Mouse (Mus musculus): ENCODE measurements around the gene Itpr1.
A peak's percentile ranks its signal among the peaks of the same experiment; 100 is the strongest.

The Itpr1 gene

DNA sequence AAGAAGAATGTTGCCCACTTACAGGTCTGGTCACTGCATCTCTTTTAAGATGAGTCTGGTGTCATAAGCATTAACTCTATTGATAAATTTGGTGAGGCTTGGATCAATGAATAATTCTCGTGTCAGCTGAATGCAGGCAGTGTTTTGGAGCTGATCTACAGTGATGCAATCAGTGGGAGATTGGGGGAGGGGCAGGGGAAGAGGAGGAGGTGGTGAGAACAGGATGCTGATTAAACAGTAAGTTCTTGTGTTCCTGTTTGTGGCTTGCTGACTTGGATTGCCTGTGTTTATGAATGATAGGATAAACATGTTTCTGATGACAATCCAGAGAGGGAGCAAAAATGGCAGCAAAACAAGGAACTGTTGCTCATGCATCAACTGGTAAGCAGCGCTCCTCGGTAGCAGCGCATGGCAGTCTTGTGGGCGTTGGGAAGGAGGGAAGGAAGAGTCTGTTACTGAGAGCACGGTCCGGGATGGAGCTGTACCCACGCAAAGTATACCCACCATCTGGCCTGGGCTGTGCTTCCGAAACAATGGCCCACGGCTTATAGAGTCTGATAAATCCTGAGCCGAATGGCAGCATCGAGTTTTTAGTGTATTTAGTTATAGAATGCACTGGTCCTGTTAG, 64.1 kb downstream of the Itpr1 start:
- no peak for DNase-seq (ENCODE audit: low spot score in 2 of 2)

DNA sequence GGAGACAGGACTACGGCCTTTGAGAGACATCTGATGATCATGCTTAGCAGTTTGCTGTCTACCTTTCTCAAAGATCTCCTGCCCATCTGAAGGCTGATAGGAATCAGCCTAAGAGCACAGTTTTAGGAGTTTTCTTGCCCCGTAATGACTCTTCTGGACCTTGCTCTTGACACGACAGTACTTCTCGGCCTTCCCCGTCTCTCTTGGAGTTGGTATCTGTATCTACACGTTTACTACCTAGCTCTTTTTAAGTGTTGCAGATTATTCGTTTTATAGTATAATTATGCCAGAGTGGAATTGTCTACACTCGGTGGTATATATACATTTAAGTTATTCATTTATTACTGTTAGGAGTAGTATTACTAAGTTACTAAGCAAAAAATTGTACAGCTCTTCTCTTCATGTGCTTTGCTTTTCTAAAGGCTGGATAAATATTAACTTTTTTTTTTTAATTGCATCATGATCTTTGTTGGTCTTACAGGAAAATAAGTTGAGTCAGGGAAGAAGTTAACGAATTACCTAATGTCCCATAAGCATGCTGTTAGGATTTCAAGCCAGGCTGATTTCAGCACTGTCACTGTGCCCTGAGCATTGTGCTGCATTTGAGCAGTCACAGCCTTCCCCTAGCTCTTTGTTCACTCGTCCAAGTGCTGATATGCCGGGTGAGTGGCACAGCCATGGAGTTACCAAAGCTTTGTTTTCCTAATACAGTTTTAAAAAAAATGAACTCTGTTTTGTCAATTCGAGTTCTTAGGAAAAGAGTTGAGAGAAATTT, 64.9 kb downstream of the Itpr1 start:
- no peak for DNase-seq (ENCODE audit: low spot score in 2 of 2)

DNA sequence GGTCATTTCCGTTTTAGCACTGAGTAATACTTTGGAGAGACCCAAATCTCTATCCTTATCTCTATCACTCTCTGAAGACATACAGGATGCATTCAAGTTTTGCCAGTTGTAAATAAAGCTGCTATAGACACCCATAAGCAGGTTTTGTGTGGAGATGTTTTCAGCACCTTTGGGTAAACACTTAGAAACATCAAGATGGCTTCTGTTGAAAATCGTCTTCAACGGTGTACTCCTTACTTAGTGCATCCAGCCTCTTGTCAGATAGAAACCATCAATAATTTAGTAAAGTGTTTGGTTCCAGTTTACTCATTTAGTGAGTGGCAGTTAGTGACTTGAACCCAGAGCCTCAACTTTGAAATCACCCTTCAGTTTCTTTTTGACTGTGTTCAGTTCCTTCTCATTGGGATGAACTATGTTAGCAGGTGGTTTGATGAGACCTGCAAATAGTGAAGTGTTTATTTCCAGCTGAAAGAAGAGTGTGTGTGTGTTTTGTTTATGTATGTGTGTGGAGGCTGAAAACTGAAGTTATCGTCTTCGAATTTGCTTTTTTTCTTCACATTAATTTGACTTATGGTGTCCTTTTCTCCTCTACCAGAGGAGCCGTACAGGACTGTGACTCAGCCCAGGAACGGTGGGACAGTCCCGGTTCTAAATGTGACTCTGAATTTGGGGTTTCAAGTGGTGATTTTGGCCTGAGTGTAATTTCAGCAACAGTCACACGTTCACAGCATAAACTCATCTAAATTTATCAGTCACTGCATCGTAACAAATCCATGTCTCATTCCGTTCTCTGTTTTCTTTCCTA, 66.1 kb downstream of the Itpr1 start:
- DNase-seq (ENCODE audit: low spot score in 2 of 2): no peak

DNA sequence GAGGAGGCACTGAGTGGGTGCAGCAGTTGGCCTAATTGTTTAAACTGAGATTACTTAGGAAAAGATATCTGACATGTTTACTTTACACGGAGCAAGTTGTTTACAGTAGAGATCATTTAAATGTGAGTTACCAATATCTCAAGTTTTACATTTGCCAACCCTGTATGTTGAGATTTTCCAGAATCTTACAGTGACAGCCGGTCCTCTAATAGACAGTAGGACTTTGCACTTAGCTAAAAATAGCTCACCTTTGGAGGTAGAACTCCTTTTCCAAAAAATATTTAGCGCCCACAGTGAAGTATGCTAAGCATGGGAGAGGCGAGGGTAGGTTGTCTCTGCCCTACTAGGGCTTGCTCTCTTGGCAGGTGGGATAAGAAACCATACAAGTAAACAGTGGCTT, 69.2 kb downstream of the Itpr1 start:
- no peak for DNase-seq (ENCODE audit: low spot score in 2 of 2)

DNA sequence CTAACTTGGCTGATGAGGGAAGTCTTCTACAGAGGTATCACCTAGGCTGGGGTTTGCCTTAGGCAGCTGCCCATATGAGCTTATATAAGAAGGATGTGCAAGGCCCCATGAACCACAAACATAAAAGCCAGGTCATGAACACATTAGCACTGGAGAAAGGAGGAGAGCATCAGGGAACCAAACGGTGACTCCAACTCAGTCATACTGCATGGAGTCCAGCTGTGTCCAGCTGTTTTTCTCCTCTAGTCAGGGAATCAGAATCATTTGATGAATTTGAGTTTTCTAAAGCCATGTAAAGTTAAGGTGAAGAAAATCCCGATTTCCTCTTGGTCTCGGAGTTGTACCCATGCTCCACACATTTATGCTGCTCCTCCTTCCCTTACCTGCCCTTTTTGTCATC, 69.7 kb downstream of the Itpr1 start:
- DNase-seq (ENCODE audit: low spot score in 2 of 2): no peak

DNA sequence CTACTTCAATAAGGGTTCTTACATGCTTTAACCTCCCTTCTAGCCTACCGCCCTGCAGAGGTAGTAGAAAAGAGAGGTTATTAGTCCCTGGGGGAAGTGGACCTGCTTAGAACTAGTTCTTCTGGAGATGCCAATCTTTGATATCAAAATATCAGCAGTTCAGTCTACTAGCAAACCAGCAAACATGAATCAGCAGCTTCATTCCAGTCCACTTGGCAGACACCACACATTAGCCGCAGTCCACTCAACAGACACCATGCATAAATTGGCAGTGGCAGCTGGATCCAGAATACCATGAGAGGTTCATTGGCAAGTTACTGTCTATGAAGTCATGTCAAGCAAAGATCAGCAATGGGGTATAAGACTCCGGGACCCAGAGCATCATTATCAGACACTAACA, 71.8 kb downstream of the Itpr1 start:
- DNase-seq (ENCODE audit: low spot score in 2 of 2): no peak

DNA sequence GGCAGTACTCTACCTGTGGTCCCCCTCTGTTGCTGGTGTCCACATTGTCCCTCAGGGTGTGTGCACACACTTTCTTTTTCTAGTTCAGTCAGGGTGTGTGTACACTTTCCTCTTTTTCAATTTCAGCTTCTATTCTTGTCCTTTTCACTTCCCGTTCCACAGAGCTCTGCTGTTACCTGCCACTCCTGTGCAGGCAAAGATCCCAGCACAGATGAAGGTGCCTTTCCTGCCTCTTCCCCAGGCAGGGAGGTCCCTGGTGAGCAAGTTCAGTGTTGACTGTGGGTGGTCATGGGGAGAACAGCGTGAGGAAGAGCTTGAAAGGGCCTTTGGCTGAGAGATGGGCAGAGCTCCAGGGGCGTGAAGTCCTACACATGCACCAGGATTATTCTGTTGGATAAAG, 76.1 kb downstream of the Itpr1 start:
- DNase-seq (ENCODE audit: low spot score in 2 of 2): no peak

DNA sequence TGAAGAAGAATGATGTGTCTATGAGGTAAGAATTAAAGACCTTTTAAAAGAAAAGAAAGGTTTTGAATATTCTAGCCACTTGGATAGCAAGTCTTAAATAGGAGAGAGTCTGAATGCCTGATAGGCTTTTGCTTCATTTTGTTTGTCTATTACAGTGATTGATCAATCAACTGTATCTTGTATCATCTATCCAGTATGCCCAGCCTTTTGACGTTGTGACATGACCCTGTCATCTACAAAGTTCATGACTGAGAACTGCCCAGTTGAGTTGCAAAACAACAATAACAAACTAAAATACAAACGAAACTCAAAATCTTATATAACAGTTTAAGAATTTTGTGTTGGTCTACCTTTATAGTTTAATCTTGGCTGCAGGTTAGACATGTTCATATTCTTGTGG, 78.1 kb downstream of the Itpr1 start:
- DNase-seq (ENCODE audit: low spot score in 2 of 2): no peak

DNA sequence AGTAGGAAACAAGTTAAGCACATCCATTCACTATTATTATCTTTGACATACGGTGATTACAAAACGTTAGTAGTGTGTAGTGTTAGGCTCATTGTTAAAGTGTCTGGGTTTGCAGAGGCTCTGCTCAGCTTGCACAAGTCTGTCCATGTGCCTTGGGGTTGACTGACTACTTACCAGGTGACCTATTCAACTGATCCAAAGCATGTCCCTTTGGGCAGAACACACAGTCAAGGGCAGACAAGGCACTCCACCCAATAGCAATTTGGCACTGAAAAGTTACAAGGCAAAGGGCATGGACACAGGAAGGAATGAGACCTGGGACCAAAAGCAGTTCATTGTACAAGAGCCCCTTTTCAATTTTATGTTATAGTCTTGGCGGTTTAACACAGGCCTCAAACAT, 78.7 kb downstream of the Itpr1 start:
- DNase-seq (ENCODE audit: low spot score in 2 of 2): no peak

DNA sequence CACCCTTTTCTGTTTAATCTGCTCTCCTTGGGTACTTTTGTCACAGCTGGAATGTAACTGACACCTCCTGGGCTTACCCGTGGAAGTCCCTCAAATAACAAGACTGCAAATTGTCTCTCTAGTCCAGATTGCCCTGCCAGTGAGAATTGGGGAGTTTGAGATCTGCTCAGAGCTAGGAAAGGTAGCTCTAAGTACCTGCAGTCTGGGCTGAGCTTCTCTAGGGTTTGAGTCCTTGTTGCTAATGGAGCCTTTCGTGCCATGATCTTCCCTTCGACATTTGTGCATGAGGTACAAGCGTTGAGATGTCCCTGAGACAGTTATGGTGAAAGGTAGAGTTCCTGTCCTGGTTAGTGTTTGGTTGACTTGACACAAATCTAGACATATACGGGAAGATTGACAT, 89.0 kb downstream of the Itpr1 start:
- no peak for DNase-seq (ENCODE audit: low spot score in 2 of 2)

DNA sequence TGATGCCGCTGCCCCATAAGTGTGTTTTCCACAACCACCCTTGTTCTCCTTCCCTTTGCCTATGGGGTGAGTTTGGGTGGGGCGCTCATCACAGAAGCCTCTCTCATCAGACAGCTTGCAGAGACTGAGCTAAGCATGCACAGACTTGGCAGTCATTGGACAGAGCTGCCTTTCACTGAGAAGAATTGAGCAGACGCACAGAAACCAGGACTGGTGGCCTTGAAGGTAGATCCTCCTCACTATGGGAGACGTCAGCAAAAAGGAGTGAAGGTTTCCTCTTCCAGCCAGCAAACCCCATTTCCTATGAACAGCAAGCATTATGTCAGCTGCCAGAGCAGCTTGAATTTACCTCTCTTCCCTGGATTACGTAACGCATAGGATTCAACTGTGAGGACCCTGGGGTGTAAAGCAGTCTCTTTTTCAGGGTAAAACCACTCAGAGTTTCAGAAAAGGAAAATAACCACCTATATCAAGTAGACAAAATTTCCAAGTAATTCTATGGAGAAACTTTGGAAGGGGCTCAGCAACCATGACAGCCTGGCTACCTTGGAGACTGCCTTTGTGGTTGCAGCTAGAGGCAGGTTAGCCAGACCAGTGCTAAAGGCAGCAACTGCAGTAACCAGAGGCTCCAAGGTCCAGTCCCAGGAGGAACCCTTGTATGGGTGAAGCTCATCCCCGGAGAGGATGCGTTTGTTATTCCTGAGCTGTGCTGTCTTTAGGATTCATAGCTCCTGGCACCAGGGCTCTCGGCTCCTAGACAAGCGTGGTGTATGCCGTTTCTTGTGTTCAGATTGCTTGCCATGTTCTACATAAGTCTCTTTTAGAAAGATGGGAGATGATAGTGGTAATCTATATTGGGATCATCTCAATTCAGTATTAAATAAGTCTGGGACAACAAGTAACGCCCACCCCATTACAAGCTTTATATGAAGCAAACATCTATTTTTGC, 91.0 kb downstream of the Itpr1 start:
- DNase-seq (ENCODE audit: low spot score in 2 of 2): no peak

DNA sequence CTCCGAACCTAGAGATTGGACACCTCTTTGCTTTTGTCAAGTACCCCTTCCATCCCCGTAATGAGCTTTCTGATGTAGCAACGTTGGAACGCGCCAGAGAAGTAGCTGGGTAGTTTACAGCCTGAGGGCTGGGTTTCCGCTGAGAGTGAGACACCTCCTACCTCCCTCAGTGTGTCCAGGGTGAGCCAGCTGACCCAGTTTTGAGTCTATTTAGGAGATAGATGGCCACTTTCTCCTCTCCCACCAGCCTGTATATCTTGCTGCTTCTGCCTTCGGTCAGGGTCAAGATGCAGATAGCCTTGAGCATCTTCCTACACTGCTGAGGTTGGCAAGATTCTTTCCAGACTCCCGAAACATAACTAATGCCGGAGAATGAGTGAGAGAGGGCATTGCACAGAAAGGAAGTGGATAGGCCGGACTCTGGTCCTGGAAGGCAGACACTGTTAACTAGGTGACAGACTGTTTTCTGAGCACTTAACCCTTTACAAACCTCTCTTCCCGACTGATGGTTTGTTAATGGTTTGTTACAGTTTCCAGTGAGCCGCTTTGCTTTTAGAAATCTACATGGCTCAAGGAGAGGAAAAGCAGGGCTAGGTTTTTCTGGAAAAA, 92.4 kb downstream of the Itpr1 start:
- DNase-seq (ENCODE audit: low spot score in 2 of 2): no peak

DNA sequence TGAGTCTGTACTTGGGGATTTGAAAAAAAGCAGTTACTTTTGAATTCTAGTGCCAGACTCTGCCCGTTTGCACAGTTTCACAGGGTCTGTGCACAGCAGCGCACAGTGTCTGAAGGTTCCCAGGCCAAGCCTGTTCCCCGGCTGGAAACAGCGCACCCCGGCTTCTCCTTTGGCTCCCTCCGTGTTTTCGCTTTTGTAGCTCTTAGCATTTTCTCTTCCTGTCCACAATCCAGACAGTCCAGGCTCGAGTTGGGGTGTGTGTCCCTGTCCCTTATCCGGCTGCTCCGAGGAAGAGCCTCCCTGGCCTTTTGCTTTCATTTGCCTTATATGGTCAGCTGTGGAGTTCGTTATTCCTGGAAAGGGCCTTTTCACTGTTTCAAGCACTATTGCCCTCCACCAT, 93.3 kb downstream of the Itpr1 start:
- DNase-seq (ENCODE audit: low spot score in 2 of 2): peak; percentile 35 to 36

DNA sequence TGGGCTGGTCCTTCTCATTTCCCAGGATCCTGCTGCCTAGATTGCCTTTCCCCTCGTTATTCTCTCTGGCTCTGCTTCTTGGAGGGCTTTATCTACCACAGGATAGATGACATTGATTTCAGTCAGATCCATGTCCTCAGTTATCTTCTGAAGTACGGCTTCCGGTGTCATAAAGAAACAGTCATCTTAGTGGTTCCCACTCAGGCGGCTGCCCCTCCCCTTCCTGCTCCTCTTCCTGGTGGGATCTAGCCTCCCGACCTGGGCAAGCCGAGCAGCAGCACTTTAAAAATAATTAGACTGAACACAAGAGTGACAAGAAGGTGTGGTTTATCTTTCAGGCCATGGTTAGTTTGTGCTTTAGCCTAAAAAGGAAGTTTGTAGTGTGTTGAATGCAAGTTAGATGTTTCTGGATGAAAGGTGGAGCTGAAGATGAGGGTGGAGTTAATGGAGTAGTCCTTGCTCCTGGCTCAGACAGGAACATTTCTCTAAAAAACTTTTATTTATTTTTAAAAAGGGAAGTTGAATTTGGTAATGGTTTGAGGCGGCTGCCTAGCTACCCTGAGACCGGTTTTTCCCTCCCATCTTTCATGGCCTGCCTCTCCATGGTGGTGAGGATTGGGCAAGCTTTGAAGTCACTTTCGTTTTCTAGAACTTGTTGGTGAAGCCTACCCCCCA, 94.2 kb downstream of the Itpr1 start:
- DNase-seq (ENCODE audit: low spot score in 2 of 2): no peak

DNA sequence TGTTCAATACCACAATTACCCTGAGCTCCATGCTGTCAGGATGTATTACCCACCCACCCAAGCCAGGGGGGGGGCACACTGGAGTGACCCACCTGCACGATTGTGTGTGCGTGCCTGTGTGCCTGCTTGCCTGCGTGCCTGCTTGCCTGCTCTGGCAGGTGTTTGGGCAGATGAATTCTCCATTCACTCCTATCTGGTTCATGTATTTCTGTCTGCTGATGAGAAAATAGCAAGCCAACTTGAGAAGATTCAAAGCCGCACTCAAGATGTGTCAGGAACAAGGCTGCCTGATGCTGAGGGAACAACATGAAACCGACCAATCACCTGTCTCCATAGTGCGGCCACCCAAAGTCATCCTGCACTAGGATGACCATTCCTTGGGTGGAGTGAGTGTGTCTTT, 94.9 kb downstream of the Itpr1 start:
- DNase-seq (ENCODE audit: low spot score in 2 of 2): no peak

DNA sequence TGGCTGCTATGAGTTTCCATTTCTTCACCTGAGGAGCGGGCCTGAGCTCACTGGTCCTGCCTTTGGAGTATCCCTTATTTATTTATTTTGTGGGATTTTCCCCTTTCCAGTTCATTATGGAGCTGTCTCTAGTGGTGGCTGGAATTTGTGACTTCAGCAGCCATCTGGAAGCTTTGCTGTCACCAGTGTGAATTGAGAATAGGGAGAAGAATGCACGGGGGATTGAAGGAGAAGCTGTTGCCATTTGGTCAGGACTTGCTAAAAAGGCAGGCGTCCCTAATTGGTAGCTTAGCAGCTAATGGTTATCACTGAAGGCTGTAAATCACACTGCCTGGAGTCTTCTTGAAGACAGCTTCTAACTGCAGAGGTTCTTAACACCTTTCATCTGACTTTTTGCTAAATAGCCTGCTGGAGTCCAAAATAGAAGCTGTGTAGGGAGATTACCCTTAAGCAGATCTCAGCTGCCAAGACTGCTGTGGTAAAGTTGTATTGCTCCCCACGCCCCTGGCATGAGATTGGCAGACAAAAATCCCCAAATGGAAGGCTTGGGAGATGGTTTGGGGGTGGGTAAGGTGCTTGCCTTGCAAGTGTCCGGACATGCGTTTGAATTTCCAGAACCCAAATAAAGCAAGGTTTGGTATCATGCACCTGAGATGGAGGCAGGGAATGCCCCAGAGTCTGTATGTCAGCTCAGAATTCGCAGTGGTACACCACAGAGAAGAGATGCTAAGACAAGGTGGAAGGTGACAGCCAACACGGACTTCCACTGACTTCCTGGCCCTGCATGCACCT, 96.7 kb downstream of the Itpr1 start:
- DNase-seq (ENCODE audit: low spot score in 2 of 2): no peak

DNA sequence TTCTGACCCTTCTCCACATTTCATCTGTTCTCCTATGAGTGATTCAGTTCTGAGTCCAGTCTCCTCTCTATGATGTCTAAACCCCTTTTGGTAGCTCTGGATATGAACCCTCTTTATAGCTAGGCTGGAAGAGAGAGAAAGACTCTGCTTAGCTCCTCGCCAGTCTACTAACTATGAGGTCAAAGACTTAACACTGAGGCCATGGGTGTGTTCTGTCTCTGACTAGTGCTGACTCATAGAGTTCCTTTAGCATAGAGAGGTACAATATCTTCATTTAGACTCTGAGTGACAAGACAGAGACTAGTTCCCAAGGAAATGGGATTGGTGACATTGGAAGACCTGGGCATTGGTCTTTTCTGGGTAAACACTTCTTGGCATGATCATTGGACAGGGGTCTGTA, 100.2 kb downstream of the Itpr1 start:
- DNase-seq (ENCODE audit: low spot score in 2 of 2): no peak

DNA sequence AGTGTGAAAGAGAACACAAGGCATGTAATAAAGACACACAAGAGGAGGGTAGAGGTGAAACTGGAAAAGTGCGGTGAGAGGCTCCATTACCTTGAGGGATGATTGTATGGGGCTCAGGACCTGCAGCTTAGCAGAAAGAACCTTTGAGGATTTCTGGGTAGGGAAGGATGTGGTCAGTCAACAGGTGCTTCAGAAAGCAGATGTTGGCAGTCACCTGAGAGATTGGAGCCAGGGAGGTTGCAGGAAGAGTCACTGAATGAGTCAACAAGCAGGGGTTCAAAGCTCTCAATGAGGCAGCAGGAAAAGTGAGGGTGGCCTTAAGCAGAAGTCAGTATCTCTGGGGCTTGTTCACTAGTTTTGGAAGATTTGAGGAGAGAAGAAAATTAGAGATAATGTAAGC, 101.1 kb downstream of the Itpr1 start:
- no peak for DNase-seq (ENCODE audit: low spot score in 2 of 2)

DNA sequence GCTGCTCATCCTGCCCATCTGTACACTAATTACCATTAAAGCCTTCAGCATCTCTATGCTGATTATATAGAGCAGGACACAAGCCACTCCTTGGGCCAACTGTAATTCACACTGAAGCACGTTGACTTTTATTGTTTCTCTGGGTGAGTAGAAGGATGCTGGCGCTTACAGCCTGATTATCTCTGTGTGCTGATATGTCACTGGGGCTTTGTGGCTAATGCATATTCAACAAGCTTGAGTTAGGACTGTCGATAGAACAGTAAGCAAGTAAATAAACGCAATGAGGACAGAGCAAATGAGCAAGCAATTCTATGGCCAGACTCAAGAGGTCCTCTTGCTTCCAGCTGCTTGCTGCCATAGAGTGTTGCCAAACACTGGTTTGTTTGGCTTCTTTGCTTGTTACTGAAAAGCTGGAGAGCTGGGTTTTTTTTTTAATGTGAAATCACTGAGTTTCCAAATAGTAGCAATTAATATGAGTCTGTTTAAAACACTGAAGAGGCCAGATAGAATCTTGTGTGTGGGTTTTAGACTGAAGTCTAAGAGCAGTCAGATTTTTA, 103.5 kb downstream of the Itpr1 start:
- no peak for DNase-seq (ENCODE audit: low spot score in 2 of 2)

DNA sequence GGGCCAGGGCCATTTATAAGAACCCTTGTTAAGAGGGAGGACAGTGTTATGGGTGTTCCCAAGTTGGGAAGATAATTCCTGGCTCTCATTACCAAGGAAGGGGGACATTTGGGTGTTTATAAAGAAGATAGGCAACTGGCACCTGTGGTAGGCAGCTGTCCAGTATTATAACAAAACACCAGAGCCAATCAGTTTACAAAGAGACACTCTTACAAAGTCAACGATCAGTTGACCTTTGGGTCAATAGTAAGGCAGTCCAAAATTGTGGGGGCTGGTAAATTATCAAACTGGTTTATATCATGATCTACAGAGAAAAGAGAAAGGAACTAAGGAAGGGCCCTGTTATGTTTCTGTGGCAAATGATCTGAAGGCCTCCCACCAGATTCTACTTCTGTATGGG, 104.1 kb downstream of the Itpr1 start:
- DNase-seq (ENCODE audit: low spot score in 2 of 2): no peak

Data from urinary bladder, adult 18-20 months (tissue).